Mouse (Mus musculus): ENCODE measurements around the gene Rem2. TPM values are rescaled to one million over a fixed set of nuclear protein-coding genes. Genes with fewer than 3 reads are reported as not detected.

Rem2 gene
- polyA plus RNA-seq, 1 experiment from 2014 or later: 32.5 TPM

DNA sequence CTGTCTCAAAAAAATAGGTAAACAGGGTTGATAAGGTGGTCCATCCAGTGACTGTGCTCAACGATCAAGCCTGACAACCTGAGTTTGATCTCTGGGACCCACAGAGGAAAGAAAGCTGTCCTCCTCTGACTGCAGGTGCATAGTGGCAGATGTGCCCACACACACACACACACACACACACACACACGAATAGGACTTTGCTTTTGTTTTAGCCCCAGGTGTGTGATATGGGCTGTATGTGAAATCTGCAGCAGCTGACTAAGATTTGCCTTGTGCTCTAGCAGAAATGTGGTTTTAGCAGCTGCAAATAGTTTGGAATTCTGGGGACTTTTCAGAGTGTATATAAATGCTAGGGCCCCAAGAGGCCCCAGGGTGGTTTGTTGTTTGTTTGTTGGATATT, 23.4 kb downstream of the Rem2 start:
- no peak for ATAC-seq (ENCODE audit: low FRiP score)
- no peak for DNase-seq (ENCODE audit: low spot score)
- no peaks in the 10 kb centered on the region for H3K9me3 ChIP-seq (ENCODE audit: control insufficient read depth, low read length)
- H3K36me3 ChIP-seq (replicated peaks; ENCODE audit: control insufficient read depth, insufficient read depth): no peaks in the 10 kb centered on the region
- no peaks in the 10 kb centered on the region for H3K4me1 ChIP-seq (replicated peaks; ENCODE audit: control insufficient read depth, insufficient read depth, low read length)
- no peak overlapping the region for H3K4me3 ChIP-seq (replicated peaks; ENCODE audit: low read length)
- no peak overlapping the region for H3K4me2 ChIP-seq (replicated peaks)
- WGBS: 69% methylated on average over 2 of the region's 2 CpGs
- no peaks in the 10 kb centered on the region for H3K27me3 ChIP-seq (ENCODE audit: control insufficient read depth, insufficient read depth, low read length)
- H3K9ac ChIP-seq: no peak overlapping the region
- H3K27ac ChIP-seq: no peak overlapping the region

DNA sequence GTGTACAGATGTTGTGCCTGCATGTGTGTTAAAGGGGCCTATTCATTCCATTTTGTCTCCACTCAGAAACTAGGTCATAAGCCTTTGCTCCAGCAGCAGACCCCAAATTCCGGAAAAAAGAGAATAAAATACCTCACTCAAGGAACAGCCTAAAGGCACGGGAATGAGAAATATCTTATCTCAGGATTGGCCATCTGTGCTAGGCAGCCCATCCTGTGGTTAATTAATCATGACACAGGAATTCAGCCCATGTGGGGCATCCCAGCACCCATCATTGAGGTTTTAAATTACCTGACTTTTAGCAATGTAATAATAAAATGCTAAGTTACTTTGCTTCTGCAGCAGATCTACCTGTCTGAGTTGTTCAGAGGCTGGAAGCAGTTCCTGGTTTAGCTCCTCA, 25.5 kb downstream of the Rem2 start:
- Histone ChIP-seq H3K4me3 (replicated peaks; ENCODE audit: low read length) (no peak overlapping the region), H3K4me2 (replicated peaks) (no peak overlapping the region), H3K36me3 (replicated peaks; ENCODE audit: control insufficient read depth, insufficient read depth) (0 out of 2 replicates have a peak, but pooled peaks cover 4% of the 10 kb centered on the region), H3K27ac (no peak overlapping the region), H3K27me3 (ENCODE audit: control insufficient read depth, insufficient read depth, low read length) (no peaks in the 10 kb centered on the region), H3K9ac (no peak overlapping the region), H3K9me3 (ENCODE audit: control insufficient read depth, low read length) (no peaks in the 10 kb centered on the region), H3K4me1 (replicated peaks; ENCODE audit: control insufficient read depth, insufficient read depth, low read length) (no peaks in the 10 kb centered on the region)
- DNase-seq (ENCODE audit: low spot score) (no peak), ATAC-seq (ENCODE audit: low FRiP score) (no peak)
- WGBS: 74% methylated on average over 2 of the region's 2 CpGs

DNA sequence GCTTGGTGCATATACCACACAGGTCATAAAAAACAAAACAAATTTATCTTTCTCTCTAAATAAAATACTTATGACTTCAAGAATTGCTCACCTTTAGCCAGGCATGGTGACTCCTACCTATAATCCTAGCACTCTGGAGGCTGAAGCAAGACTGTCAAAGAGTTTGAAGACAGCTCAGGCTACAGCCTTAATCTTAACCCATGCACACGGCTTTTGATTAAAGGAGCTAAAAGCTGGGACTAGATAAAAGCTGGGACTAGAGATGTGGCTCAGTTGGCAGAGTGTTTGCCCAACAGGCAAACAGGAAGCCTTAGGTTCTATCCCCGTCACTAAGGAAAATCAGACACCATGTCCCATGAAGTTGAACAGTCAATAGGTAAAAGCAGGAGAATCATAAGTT, 27.2 kb downstream of the Rem2 start:
- Histone ChIP-seq H3K4me2 (replicated peaks) (no peak overlapping the region), H3K4me1 (replicated peaks; ENCODE audit: control insufficient read depth, insufficient read depth, low read length) (no peaks in the 10 kb centered on the region), H3K9me3 (ENCODE audit: control insufficient read depth, low read length) (no peaks in the 10 kb centered on the region), H3K36me3 (replicated peaks; ENCODE audit: control insufficient read depth, insufficient read depth) (peaks cover 21% of the 10 kb centered on the region), H3K27ac (no peak overlapping the region), H3K9ac (no peak overlapping the region), H3K4me3 (replicated peaks; ENCODE audit: low read length) (no peak overlapping the region), H3K27me3 (ENCODE audit: control insufficient read depth, insufficient read depth, low read length) (no peaks in the 10 kb centered on the region)
- 86% methylated on average over 2 of the region's 2 CpGs for WGBS
- no peak for DNase-seq (ENCODE audit: low spot score)
- ATAC-seq (ENCODE audit: low FRiP score): no peak

DNA sequence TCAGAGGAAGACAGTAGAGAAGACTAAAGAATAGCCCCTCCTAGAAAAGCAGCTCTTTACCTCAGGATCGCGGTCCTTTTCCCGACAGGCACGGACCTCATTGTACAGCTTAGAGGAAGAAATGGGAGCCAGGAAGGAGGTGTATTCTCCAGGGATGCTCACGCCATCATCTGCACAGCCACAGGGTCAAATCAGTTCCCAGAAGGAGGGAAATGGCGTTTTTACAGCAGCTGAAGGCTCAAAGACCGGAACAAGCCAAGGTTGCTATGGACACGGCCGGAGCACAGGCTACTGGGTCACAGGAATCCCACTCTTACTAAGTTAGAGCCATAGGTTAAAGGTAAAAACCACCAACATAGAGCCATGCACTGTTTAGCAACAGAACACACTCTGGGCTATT, 33.9 kb downstream of the Rem2 start:
- DNase-seq (ENCODE audit: low spot score) (no peak), ATAC-seq (ENCODE audit: low FRiP score) (no peak)
- Histone ChIP-seq H3K9ac (no peak overlapping the region), H3K9me3 (ENCODE audit: control insufficient read depth, low read length) (no peaks in the 10 kb centered on the region), H3K4me1 (replicated peaks; ENCODE audit: control insufficient read depth, insufficient read depth, low read length) (no peaks in the 10 kb centered on the region), H3K36me3 (replicated peaks; ENCODE audit: control insufficient read depth, insufficient read depth) (peaks cover 88% of the 10 kb centered on the region), H3K27ac (no peak overlapping the region), H3K27me3 (ENCODE audit: control insufficient read depth, insufficient read depth, low read length) (no peaks in the 10 kb centered on the region), H3K4me3 (replicated peaks; ENCODE audit: low read length) (no peak overlapping the region), H3K4me2 (replicated peaks) (no peak overlapping the region)
- WGBS: 94% methylated on average over 9 of the region's 9 CpGs

DNA sequence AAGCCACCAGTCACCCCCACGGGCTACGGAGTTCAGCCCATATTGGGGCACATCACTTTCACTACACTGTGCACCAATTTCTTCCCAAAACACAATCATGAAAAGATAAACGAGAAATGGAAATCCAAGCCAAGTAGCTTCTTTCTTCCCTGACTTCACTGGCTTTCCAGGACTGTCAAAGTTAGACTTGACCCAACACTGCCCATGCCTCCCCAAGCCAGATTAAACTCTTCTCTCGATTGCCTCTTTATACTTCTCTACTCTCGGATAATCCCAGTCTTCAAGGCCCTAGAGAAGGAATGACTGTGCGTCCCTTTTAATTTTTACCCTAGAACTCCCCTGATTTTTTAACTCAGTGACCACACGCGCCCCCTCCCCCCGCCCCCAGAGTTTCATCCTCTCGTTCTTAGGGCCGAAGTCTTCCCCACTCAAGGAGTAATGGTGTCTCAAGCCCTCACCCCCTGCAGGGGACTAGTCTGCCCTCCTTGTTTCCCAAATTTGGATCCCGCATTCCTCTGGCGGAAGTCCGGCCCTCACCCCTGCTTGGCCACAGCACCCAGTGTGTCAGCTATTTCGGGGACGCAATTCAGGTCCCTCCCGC, 40.9 kb downstream of the Rem2 start:
- no peaks in the 10 kb centered on the region for H3K27me3 ChIP-seq (ENCODE audit: control insufficient read depth, insufficient read depth, low read length)
- DNase-seq (ENCODE audit: low spot score) (no peak), ATAC-seq (ENCODE audit: low FRiP score) (no peak; the same call in 1 of the 2 replicates)
- peak overlapping the region; percentile 78; the same call in 1 of the 2 replicates for H3K27ac ChIP-seq
- H3K4me1 ChIP-seq (replicated peaks; ENCODE audit: control insufficient read depth, insufficient read depth, low read length): peaks cover 11% of the 10 kb centered on the region
- peak overlapping the region; percentile 55 for H3K4me3 ChIP-seq (replicated peaks; ENCODE audit: low read length)
- 7% methylated on average over 17 of the region's 17 CpGs for WGBS
- H3K9ac ChIP-seq: peak overlapping the region; percentile 64
- H3K4me2 ChIP-seq (replicated peaks): peak overlapping the region; percentile 52
- H3K36me3 ChIP-seq (replicated peaks; ENCODE audit: control insufficient read depth, insufficient read depth): peaks cover 35% of the 10 kb centered on the region
- H3K9me3 ChIP-seq (ENCODE audit: control insufficient read depth, low read length): no peaks in the 10 kb centered on the region

DNA sequence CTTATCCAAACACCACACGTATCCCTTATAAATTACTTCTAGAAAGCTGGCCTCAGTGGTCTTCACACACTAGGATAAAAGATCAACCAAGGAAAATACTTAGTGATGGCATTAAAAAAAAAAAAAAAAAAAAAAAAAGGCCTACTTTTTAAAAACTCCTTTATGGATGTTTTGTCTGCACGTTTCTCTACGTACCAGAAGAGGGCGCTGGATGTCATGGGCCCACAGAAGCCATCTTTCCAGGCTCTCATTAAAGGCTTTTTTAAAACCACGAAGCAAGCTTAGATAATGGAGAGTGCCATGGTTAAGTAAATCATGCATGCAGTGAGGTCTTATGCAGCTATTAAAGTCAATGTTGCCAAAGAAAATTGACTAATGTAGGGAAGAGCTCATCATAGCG, 47.7 kb downstream of the Rem2 start:
- DNase-seq (ENCODE audit: low spot score) (no peak), ATAC-seq (ENCODE audit: low FRiP score) (no peak)
- Histone ChIP-seq H3K9ac (no peak overlapping the region), H3K4me3 (replicated peaks; ENCODE audit: low read length) (no peak overlapping the region), H3K4me1 (replicated peaks; ENCODE audit: control insufficient read depth, insufficient read depth, low read length) (no peaks in the 10 kb centered on the region; the same call in none of the 2 replicates), H3K9me3 (ENCODE audit: control insufficient read depth, low read length) (no peaks in the 10 kb centered on the region), H3K4me2 (replicated peaks) (no peak overlapping the region), H3K27me3 (ENCODE audit: control insufficient read depth, insufficient read depth, low read length) (no peaks in the 10 kb centered on the region), H3K36me3 (replicated peaks; ENCODE audit: control insufficient read depth, insufficient read depth) (no peaks in the 10 kb centered on the region), H3K27ac (no peak overlapping the region)
- 21% methylated on average over 6 of the region's 6 CpGs for WGBS

DNA sequence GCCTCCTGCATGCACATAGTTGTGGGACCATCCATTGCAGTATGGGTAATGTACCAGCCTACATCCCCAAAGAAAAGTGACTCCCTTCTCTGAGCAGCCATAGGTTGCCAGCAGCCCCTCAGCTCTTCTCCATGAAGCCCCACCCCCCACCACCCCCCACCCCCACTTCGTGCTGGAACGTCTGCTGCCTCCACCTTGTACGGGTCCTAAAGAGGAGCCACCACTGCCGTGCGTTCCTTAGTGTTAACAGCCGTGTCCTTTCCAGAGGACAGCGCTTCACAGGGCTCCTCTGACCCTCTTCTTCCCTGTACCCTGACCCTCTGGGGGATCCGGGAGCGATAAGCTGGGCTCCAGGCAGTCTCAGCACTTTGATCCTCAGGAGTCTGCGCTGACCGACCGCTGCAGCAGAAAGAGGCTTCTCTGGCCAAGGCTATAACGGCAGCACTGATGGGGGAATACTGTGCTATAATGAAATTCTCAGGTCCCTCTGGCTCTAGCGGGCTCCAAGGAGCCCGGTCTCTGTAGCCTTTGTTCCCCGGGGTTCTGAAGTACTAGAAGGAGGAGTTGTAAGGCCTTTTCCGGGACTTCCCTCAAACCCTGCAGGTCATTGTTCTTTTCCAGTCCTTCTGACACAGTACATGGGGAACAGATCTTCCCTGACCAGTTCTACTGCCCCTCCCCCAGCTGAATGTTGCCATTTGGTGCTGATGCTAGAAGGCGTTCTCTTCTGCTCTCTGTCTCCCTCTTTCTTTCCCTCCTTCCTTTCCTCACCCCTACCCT, 51.5 kb downstream of the Rem2 start:
- Histone ChIP-seq H3K27me3 (ENCODE audit: control insufficient read depth, insufficient read depth, low read length) (no peaks in the 10 kb centered on the region), H3K9ac (peak overlapping the region; percentile 71), H3K4me1 (replicated peaks; ENCODE audit: control insufficient read depth, insufficient read depth, low read length) (no peaks in the 10 kb centered on the region; the same call in none of the 2 replicates), H3K4me3 (replicated peaks; ENCODE audit: low read length) (peak overlapping the region; percentile 39), H3K36me3 (replicated peaks; ENCODE audit: control insufficient read depth, insufficient read depth) (no peaks in the 10 kb centered on the region), H3K9me3 (ENCODE audit: control insufficient read depth, low read length) (no peaks in the 10 kb centered on the region), H3K27ac (peak overlapping the region; percentile 87), H3K4me2 (replicated peaks) (peak overlapping the region; percentile 73)
- ATAC-seq (ENCODE audit: low FRiP score): peak; percentile 83
- peak; percentile 46 for DNase-seq (ENCODE audit: low spot score)
- WGBS: under 1% methylated on average over 18 of the region's 18 CpGs

DNA sequence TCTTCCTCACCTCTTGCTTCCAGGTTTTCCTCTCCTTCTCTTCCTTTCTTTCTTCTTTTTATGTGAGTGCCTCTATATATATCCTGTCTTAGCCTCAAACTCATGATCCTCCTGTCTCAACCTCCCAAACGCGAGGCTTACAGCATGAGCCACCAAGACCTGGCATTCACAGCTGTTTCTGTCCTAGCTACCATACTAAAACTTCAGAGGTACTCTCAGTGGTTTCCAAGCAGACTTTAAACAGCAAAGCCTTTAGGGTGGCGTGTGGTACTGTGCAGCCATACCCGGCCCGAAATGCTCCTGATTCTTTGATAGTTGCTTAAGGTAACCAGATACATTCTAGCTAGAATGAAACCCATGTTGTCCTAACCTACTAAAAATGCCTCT, 52.1 kb downstream of the Rem2 start:
- peak; percentile 21; the same call in 1 of the 2 replicates for ATAC-seq (ENCODE audit: low FRiP score)
- Histone ChIP-seq H3K27ac (peak overlapping the region; percentile 87), H3K4me1 (replicated peaks; ENCODE audit: control insufficient read depth, insufficient read depth, low read length) (no peaks in the 10 kb centered on the region; the same call in none of the 2 replicates), H3K9ac (peak overlapping the region; percentile 71; the same call in 1 of the 2 replicates), H3K36me3 (replicated peaks; ENCODE audit: control insufficient read depth, insufficient read depth) (no peaks in the 10 kb centered on the region), H3K4me3 (replicated peaks; ENCODE audit: low read length) (no peak overlapping the region), H3K27me3 (ENCODE audit: control insufficient read depth, insufficient read depth, low read length) (no peaks in the 10 kb centered on the region), H3K4me2 (replicated peaks) (peak overlapping the region; percentile 73), H3K9me3 (ENCODE audit: control insufficient read depth, low read length) (no peaks in the 10 kb centered on the region)
- DNase-seq (ENCODE audit: low spot score): no peak
- WGBS: 27% methylated on average over 5 of the region's 5 CpGs

DNA sequence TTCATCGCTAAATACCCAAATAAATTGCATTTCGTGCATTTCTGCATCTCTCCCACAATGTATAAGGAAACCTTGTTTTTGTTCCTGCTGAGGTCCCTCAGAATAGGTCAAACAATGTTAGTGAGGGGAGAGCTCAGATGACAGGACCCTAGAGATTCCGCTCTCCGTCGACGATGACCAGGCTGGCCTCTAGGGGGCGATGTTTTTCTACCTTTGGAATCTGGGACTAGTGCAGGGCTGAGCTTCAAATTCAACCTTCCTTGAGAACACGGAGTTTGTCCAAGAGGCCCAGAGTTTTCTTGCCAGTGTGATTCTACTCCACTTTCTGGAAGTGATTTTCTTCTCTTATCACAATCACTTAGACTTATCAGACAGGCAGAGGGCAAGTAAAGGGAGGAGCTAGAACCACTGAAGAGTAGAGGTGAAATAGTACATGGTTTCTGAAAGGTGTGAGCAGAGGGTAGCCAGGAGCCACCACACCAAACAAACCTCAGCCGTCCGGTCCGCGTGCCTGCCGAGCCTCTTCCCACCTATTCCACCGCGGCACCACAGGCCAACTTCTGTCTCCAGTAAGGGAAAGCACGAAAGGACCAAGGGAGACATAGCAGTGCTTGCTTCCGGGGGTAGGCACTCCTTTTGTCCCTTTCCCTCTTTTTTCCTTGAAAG, 52.7 kb downstream of the Rem2 start:
- no peak overlapping the region for H3K27ac ChIP-seq
- no peaks in the 10 kb centered on the region; the same call in none of the 2 replicates for H3K4me1 ChIP-seq (replicated peaks; ENCODE audit: control insufficient read depth, insufficient read depth, low read length)
- no peaks in the 10 kb centered on the region for H3K36me3 ChIP-seq (replicated peaks; ENCODE audit: control insufficient read depth, insufficient read depth)
- H3K4me2 ChIP-seq (replicated peaks): 0 out of 2 replicates have a peak overlapping the region, but pooled peaks have one; percentile 73
- 12% methylated on average over 17 of the region's 17 CpGs for WGBS
- ATAC-seq (ENCODE audit: low FRiP score) (peak; percentile 73), DNase-seq (ENCODE audit: low spot score) (peak; percentile 90)
- H3K27me3 ChIP-seq (ENCODE audit: control insufficient read depth, insufficient read depth, low read length): no peaks in the 10 kb centered on the region
- H3K4me3 ChIP-seq (replicated peaks; ENCODE audit: low read length): no peak overlapping the region
- no peak overlapping the region for H3K9ac ChIP-seq
- H3K9me3 ChIP-seq (ENCODE audit: control insufficient read depth, low read length): no peaks in the 10 kb centered on the region

Data from hindbrain, embryonic 14.5 days (tissue).